Mouse (Mus musculus): ENCODE data around the gene Supt16.

DNA sequence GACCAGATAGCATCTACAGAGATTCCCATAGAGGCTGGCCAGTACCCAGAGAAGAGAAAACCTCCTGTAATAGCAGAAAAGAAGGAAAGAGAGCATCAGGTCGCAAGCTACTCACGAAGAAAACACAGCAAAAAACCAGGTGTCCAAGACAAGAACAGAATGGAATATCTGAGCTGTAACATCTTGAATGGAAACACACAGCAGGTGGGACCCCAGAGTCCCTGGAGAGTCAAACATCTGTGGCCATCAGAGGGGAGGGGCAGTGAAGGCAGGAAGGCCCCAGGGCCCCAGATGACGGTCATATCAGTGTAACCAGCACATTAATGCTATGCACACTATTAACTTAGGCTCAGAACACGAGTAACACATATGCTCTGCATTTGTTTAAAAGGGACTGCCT is 47.3 kb downstream of the Supt16 start:
- TF ChIP-seq CTCF (IDR thresholded peaks at IDR 0.05; ENCODE audit: low read depth), result no peak
- TF ChIP-seq EP300 (IDR thresholded peaks at IDR 0.05; ENCODE audit: low read depth), result no peak
